Mouse (Mus musculus) kidney, embryonic 14.5 days (tissue): ENCODE results near the gene Spata3. TPM values are rescaled to one million over a fixed set of nuclear protein-coding genes. Genes with fewer than 3 reads are reported as not detected.

Experiments
- ATAC-seq: fragments of 200-750 bp; cut with Nextera tagmentation; 2 replicates; pipeline ENCODE4 v1.8.0; 2017; ENCODE audit warnings: moderate number of reproducible peaks, mild to moderate bottlenecking, moderate TSS enrichment, moderate library complexity; ENCODE audit not compliant: low FRiP score, low TSS enrichment
- H3K27ac ChIP-seq: fragments of 300-500 bp; sonication (generic); 2 replicates; pipeline ENCODE4 v1.5.1; 2014; ENCODE audit warnings: low read depth, mild to moderate bottlenecking, low read length, moderate library complexity, mixed read lengths
- H3K27me3 ChIP-seq: fragments of 300-500 bp; sonication (generic); 2 replicates; pipeline ENCODE4 v1.6.1; 2014; ENCODE audit warnings: mild to moderate bottlenecking, low read length; ENCODE audit not compliant: control insufficient read depth, insufficient read depth
- H3K36me3 ChIP-seq: fragments of 300-500 bp; sonication (generic); 2 replicates; pipeline ENCODE4 v1.6.1; 2014; ENCODE audit warnings: low read length, mixed read lengths; ENCODE audit not compliant: control insufficient read depth, insufficient read depth
- H3K4me1 ChIP-seq: fragments of 300-500 bp; sonication (generic); 2 replicates; pipeline ENCODE4 v1.6.1; 2014; ENCODE audit warnings: low read length, mixed read lengths; ENCODE audit not compliant: control insufficient read depth, insufficient read depth
- H3K4me2 ChIP-seq: fragments of 300-500 bp; sonication (generic); replicated peaks from 2 replicates; pipeline ENCODE4 v1.6.1; 2014; ENCODE audit warnings: low read depth, mild to moderate bottlenecking, low read length
- H3K4me3 ChIP-seq: fragments of 300-500 bp; sonication (generic); 2 replicates; pipeline ENCODE4 v1.5.1; 2014; ENCODE audit warnings: mild to moderate bottlenecking, low read length
- H3K9ac ChIP-seq: fragments of 300-500 bp; sonication (generic); 2 replicates; pipeline ENCODE4 v1.6.1; 2014; ENCODE audit warnings: low read depth, mild to moderate bottlenecking, low read length, moderate library complexity
- H3K9me3 ChIP-seq: fragments of 300-500 bp; sonication (generic); 2 replicates; pipeline ENCODE4 v1.6.1; 2016; ENCODE audit warnings: low read length; ENCODE audit not compliant: control insufficient read depth
- WGBS: fragments of 180-500 bp; shearing (Covaris S2); extraction: QIAGEN DNeasy Blood & Tissue Kit; methylation state at CpG from one replicate; pipeline ENCODE4 v1.1.7; 2014; 5-methylcytosine and 5-hydroxymethylcytosine counted together
- polyA plus RNA-seq: library from polyadenylated mRNA; unstranded; fragments of >200 nt; fragmentation: Nextera tagmentation; extraction: Ambion mirVana; gene quantifications from 2 replicates; pipeline ENCODE4 v1.2.1, GENCODE M21; 2014

The Spata3 gene
- 0.34 TPM in 1 of 2 replicates, not detected in the other for polyA plus RNA-seq

GRCm38 (mm10) chr1:86016516-86016915 is at the start of gene Spata3:
Gene Spata3, plus strand, starts transcription at chr1:86016816.
- 94% methylated on average over 8 of the region's 8 CpGs for WGBS
- no peaks in the 10 kb centered on the region for H3K4me1 ChIP-seq
- peaks cover 16% of the 10 kb centered on the region; the same call in 1 of the 2 replicates for H3K27me3 ChIP-seq
- no peak within 1 kb of the TSS for H3K9ac ChIP-seq
- no peak within 1 kb of the TSS for H3K4me2 ChIP-seq
- ATAC-seq = no peak
- H3K9me3 ChIP-seq = 0 out of 2 replicates have a peak, but pooled peaks cover 2% of the 10 kb centered on the region
- no peaks in the 10 kb centered on the region for H3K36me3 ChIP-seq
- no peak within 1 kb of the TSS for H3K27ac ChIP-seq
- no peak within 1 kb of the TSS for H3K4me3 ChIP-seq

- no peak overlapping the region for H3K4me3 ChIP-seq
- no peaks in the 10 kb centered on the region for H3K9me3 ChIP-seq
- no peaks in the 10 kb centered on the region for H3K36me3 ChIP-seq
- WGBS = 83% methylated on average over 1 of the region's 1 CpGs
- ATAC-seq = no peak
- H3K9ac ChIP-seq = no peak overlapping the region
- H3K4me1 ChIP-seq = no peaks in the 10 kb centered on the region
- H3K27ac ChIP-seq = no peak overlapping the region
- no peak overlapping the region for H3K4me2 ChIP-seq
- H3K27me3 ChIP-seq = no peaks in the 10 kb centered on the region
Measured at GRCm38 (mm10) chr1:85969081-85969480, 47.5 kb upstream of the Spata3 start.

- Histone ChIP-seq H3K4me1 (no peaks in the 10 kb centered on the region), H3K9me3 (no peaks in the 10 kb centered on the region), H3K27ac (no peak overlapping the region), H3K4me3 (no peak overlapping the region), H3K4me2 (no peak overlapping the region), H3K27me3 (no peaks in the 10 kb centered on the region), H3K36me3 (no peaks in the 10 kb centered on the region), H3K9ac (no peak overlapping the region)
- ATAC-seq = no peak
- WGBS = 86% methylated on average over 1 of the region's 1 CpGs
Measured at GRCm38 (mm10) chr1:85969519-85969918, 47.1 kb upstream of the Spata3 start.

- 93% methylated on average over 3 of the region's 3 CpGs for WGBS
- H3K27me3 ChIP-seq = no peaks in the 10 kb centered on the region
- H3K4me2 ChIP-seq = no peak overlapping the region
- no peak overlapping the region for H3K9ac ChIP-seq
- H3K4me3 ChIP-seq = no peak overlapping the region
- no peaks in the 10 kb centered on the region for H3K36me3 ChIP-seq
- no peaks in the 10 kb centered on the region for H3K4me1 ChIP-seq
- H3K27ac ChIP-seq = no peak overlapping the region
- no peaks in the 10 kb centered on the region for H3K9me3 ChIP-seq
- no peak for ATAC-seq
Measured at GRCm38 (mm10) chr1:85971070-85971469, 45.5 kb upstream of the Spata3 start.

- H3K4me1 ChIP-seq = no peaks in the 10 kb centered on the region
- no peak overlapping the region for H3K27ac ChIP-seq
- no peak overlapping the region for H3K4me3 ChIP-seq
- H3K4me2 ChIP-seq = no peak overlapping the region
- H3K9ac ChIP-seq = no peak overlapping the region
- H3K27me3 ChIP-seq = no peaks in the 10 kb centered on the region
- H3K9me3 ChIP-seq = no peaks in the 10 kb centered on the region
- no peaks in the 10 kb centered on the region for H3K36me3 ChIP-seq
- ATAC-seq = no peak
- WGBS = 59% methylated on average over 3 of the region's 3 CpGs
Measured at GRCm38 (mm10) chr1:85972341-85972740, 44.3 kb upstream of the Spata3 start.

GRCm38 (mm10) chr1:85973468-85973877 is 43.1 kb upstream of the Spata3 start:
- H3K27me3 ChIP-seq = no peaks in the 10 kb centered on the region
- H3K9ac ChIP-seq = no peak overlapping the region
- no peaks in the 10 kb centered on the region for H3K36me3 ChIP-seq
- H3K9me3 ChIP-seq = no peaks in the 10 kb centered on the region
- H3K4me1 ChIP-seq = no peaks in the 10 kb centered on the region
- H3K4me2 ChIP-seq = no peak overlapping the region
- WGBS = 90% methylated on average over 2 of the region's 2 CpGs
- no peak for ATAC-seq
- H3K27ac ChIP-seq = no peak overlapping the region
- H3K4me3 ChIP-seq = no peak overlapping the region

GRCm38 (mm10) chr1:85977709-85978108 is 38.9 kb upstream of the Spata3 start:
- Histone ChIP-seq H3K4me2 (no peak overlapping the region), H3K9me3 (no peaks in the 10 kb centered on the region), H3K27me3 (no peaks in the 10 kb centered on the region), H3K4me3 (no peak overlapping the region), H3K36me3 (no peaks in the 10 kb centered on the region), H3K9ac (no peak overlapping the region), H3K27ac (no peak overlapping the region), H3K4me1 (no peaks in the 10 kb centered on the region)
- ATAC-seq = no peak
- WGBS = 80% methylated on average over 3 of the region's 3 CpGs

- no peak overlapping the region for H3K9ac ChIP-seq
- no peaks in the 10 kb centered on the region for H3K9me3 ChIP-seq
- WGBS = 49% methylated on average over 7 of the region's 7 CpGs
- H3K36me3 ChIP-seq = no peaks in the 10 kb centered on the region
- no peak overlapping the region for H3K4me2 ChIP-seq
- no peak overlapping the region for H3K4me3 ChIP-seq
- H3K4me1 ChIP-seq = no peaks in the 10 kb centered on the region
- no peak overlapping the region for H3K27ac ChIP-seq
- ATAC-seq = no peak
- no peaks in the 10 kb centered on the region for H3K27me3 ChIP-seq
Measured at GRCm38 (mm10) chr1:85981738-85982357, 34.8 kb upstream of the Spata3 start.

- H3K27ac ChIP-seq = no peak overlapping the region
- H3K9ac ChIP-seq = no peak overlapping the region
- H3K4me1 ChIP-seq = no peaks in the 10 kb centered on the region
- no peak for ATAC-seq
- H3K27me3 ChIP-seq = no peaks in the 10 kb centered on the region
- no peak overlapping the region for H3K4me2 ChIP-seq
- H3K9me3 ChIP-seq = no peaks in the 10 kb centered on the region
- WGBS = 82% methylated on average over 3 of the region's 3 CpGs
- H3K36me3 ChIP-seq = no peaks in the 10 kb centered on the region
- H3K4me3 ChIP-seq = no peak overlapping the region
Measured at GRCm38 (mm10) chr1:85985784-85986183, 30.8 kb upstream of the Spata3 start.
